Mouse (Mus musculus) heart, postnatal 4 days (tissue): ENCODE measurements around the gene Mthfsd. TPM values are rescaled to one million over a fixed set of nuclear protein-coding genes. Genes with fewer than 3 reads are reported as not detected.

ENCODE experiments used
- DNase-seq: peaks from one replicate; pipeline ENCODE4 v3.0.0; 2021
- total RNA-seq, 2 experiments: library from RNA; stranded (reverse); gene quantifications; 2 replicates each; pipeline ENCODE4 v1.2.3; 2021

Mthfsd gene
- total RNA-seq, 2 experiments from 2014 or later: 14.5 to 15.3 TPM

GRCm38 (mm10) chr8:121121704-121122103 lies 13.5 kb upstream of the Mthfsd start:
- DNase-seq: no peak

GRCm38 (mm10) chr8:121120456-121121419 lies 12.5 kb upstream of the Mthfsd start:
- no peak for DNase-seq

GRCm38 (mm10) chr8:121119635-121120455 lies 11.7 kb upstream of the Mthfsd start:
- DNase-seq: no peak

- DNase-seq: no peak
Measured at GRCm38 (mm10) chr8:121118634-121119420, 10.6 kb upstream of the Mthfsd start.

GRCm38 (mm10) chr8:121117906-121118305 lies 9.7 kb upstream of the Mthfsd start:
- DNase-seq: no peak

DNA sequence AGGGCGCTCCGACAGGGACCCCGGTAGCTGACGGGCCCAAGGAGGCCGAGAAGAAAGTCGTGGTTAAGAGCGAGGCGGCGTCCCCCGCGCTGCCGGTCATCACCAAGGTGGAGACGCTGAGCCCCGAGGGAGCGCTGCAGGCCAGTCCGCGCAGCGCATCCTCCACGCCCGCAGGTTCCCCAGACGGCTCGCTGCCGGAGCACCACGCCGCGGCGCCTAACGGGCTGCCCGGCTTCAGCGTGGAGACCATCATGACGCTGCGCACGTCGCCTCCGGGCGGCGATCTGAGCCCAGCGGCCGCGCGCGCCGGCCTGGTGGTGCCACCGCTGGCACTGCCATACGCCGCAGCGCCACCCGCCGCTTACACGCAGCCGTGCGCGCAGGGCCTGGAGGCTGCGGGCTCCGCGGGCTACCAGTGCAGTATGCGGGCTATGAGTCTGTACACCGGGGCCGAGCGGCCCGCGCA lies 9.0 kb upstream of the Mthfsd start:
- DNase-seq: peak; percentile 38

DNA sequence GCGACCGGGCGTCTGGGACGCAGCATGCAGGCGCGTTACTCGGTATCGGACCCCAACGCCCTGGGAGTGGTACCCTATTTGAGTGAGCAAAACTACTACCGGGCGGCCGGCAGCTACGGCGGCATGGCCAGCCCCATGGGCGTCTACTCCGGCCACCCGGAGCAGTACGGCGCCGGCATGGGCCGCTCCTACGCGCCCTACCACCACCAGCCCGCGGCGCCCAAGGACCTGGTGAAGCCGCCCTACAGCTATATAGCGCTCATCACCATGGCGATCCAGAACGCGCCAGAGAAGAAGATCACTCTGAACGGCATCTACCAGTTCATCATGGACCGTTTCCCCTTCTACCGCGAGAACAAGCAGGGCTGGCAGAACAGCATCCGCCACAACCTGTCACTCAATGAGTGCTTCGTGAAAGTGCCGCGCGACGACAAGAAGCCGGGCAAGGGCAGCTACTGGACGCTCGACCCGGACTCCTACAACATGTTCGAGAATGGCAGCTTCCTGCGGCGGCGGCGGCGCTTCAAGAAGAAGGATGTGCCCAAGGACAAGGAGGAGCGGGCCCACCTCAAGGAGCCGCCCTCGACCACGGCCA lies 8.5 kb upstream of the Mthfsd start:
- DNase-seq: peak; percentile 44

GRCm38 (mm10) chr8:121115948-121116347 lies 7.8 kb upstream of the Mthfsd start, which contains the start of gene Foxc2:
TSS of gene Foxc2 (plus strand) at chr8:121116171.
- DNase-seq: peak; percentile 88

DNA sequence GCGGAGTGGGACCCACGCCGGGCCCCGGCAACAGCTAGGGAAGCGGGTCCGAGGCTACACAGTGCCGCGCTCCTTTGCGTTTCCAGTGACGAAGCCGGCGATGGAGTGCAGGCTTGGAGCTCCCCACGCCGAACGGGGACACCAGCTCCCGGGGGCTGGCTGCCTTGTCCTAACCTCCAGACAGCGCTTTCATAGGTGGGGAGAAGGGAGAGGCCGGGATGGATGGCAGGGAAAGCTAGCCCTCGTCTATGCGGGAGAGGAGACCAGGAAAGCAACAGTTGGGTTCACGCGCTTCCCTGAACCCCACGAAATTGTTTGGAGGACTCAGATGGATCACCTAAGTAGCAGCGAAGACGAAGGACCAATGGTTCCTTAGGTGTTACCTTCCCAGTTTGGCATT lies 6.9 kb upstream of the Mthfsd start:
- no peak for DNase-seq

DNA sequence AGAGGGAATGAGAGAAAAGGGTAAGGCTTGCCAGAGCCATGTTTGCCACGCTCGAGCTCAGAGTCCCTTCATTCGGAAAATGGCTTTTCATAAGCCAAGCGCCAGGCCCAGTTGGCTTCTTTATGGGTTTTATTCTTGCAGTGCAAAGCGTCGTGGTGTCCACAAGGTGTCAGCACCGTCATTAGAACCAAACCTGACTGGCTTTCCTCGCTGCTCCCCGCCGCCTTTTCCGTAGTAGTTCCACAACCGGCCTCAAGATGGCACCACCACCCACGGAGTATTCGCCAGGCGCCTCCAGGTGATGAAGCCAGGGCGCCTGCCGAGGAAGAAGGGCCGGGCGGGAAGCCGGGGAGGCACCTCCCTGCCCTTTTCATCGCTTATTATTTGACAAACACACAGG lies 5.1 kb upstream of the Mthfsd start:
- DNase-seq: peak; percentile 99

DNA sequence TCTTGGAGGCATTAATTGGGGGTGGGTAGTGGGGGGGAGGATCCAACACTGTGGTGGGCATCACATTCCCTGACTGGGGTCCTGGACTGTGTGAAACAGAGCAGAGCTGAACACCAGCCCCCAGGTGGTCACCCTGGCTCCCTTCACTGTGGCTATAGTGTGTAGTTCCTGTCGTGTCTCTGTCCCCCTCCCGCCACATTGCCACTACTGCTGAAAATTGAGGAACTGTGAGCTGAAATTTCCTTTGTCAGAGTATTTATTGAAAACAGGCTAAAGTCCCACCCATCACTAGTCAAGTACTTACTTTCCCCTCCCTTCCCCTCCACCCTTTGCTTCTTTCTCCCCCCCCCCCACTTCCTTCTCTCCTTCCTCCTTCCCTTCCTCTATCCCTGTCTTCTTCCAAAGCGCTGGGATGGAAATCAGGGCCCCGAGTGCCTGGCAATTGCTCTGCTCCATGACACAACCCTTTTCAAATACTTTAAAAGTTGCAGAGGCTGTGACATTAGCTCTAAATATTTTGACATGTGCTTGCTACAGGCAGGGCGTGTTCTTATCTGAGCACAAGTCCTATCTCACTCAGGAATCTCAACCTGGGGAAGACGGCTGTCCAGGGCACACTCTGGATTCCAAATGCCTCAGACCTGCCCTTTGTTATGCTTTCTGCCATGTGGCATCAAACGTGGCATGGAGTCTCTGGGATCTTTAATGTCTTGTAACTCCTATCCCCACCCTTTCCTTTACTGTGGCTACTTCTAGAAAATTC lies 3.1 kb upstream of the Mthfsd start:
- no peak for DNase-seq

GRCm38 (mm10) chr8:121108657-121109056 lies 465 bp upstream of the Mthfsd start:
- no peak for DNase-seq

- DNase-seq: peak; percentile 92
Measured at GRCm38 (mm10) chr8:121104049-121104818, 4.0 kb downstream of the Mthfsd start.

DNA sequence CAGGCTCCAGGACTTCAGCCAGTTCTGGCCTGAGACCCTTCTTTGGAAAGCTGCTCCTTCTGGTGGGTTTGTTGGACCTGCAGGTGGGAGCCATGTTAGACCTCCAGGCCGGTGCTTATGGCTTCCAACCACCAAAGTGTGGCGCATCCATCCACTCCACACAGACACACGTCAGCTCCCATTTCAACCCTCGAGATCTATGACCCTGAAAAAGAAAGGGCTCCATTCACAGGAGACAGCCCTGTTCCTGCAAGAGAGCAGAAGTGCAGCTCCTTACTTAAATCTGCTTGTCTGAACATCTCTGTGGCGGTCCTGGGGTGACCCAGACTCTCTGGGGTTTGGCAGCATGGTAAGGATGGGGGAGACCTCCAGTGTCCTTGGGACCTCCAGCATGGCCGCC lies 14.7 kb downstream of the Mthfsd start:
- no peak for DNase-seq

DNA sequence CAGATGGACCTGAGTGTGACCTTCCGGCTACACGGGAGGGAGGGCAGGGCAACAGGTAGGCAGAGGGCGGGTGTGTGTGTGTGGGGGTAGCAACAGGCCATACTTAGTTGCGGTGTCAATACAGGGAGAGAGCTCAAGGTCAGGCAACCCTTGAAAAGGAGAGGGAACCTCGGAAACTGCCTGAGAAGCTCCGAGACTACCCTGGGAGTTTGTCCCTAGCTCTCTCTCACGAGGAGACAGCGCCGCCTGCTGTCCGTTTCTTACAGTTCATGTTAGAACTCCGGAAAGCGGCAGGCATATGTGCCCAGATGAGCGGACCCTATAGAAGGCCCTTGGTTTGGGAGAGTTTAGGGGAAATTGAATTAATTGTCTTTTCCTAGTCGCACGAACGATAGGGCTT lies 15.6 kb downstream of the Mthfsd start:
- peak; percentile 94 for DNase-seq

DNA sequence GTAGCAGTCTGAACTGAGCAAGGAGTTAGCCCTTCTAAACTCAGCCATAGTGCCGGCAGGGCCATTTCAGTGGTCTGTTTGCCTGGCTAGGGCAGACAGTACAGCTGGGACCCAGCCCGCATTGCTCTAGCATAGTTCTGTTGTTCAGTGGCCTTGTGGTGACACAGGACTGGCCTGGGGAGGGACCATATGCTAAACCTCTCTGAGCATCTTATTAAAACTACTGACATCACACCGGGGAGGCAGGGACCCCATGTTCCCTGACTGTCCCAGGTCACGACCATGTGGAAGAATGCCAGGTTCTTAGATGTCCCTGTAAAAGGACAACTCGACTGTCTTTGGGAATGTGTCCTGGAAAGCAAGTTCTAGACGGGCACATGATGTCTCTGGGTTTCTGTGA lies 16.1 kb downstream of the Mthfsd start:
- no peak for DNase-seq

DNA sequence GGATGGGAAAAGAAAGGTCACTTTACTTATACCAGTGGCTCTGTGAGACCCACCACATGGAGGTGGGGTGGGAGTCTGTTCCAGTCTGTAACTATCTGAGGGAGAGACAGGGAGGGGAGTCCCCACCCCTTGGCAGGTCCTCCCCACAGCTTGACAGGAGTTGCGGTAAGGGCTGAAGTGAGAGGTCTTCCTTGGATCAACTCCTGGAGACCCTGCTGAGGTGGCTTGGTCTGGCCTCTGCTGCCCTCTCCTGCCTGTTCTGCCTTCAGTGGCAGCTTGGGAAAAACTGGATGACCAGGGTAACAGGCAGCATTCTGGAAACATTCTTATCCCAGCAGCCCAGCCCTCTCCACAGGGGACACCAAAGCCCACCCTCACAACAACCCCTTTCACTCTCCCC lies 17.5 kb downstream of the Mthfsd start:
- no peak for DNase-seq

DNA sequence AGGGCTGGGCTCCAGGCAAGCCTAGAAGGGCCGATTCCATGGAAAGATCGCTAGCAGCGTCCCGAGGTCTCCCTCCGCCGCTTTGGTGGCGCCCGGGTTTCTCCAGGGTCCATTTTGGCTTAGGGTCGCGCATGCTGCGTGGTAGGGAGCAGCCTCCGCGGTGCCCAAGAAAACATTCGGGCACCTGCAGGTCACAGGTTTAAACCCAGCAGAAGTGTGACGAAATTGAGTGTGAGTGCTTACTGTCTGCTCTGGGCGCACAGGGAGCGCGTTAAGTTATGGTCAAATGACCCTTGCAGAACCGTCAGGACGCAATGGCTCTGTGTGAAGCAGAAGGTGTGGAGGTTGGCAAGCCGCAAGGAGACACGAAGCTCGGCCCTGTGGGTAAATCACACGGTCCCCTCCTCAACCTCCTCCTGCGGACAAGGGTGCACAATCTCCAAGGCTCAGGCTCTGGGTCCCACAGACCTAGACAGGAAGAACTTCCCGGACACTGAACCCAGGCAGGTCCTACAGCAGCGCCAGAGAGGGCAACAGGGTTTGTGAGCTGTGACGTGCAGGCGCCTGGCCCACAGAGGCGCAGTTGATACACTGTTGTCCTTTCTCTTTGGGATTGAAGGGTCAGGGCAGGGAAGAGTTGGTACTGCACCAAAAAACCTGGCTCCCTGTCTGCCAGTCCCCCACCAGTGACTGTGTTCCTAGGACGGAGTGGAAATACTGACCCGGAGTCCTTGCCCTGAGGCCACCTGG lies 18.4 kb downstream of the Mthfsd start:
- no peak for DNase-seq

GRCm38 (mm10) chr8:121088871-121089630 lies 19.1 kb downstream of the Mthfsd start:
- DNase-seq: no peak
